Mouse (Mus musculus) neural tube, embryonic 15.5 days (tissue): ENCODE data around the gene Clec10a. TPM values are rescaled to one million over a fixed set of nuclear protein-coding genes. Genes with fewer than 3 reads are reported as not detected.
"Not testable (repeated sequence)": the region's sequence is repeated elsewhere in the genome, so short reads cannot be mapped to it uniquely, and the experiment has no call there.

Source experiments
- ATAC-seq: fragments of 200-750 bp; cut with Nextera tagmentation; 2 replicates; pipeline ENCODE4 v1.8.0; 2017; ENCODE audit warnings: mild to moderate bottlenecking, moderate TSS enrichment, moderate library complexity; ENCODE audit not compliant: low FRiP score
- H3K27ac ChIP-seq: fragments of 300-500 bp; sonication (generic); replicated peaks from 2 replicates; pipeline ENCODE4 v1.5.1; 2015; ENCODE audit warnings: mild to moderate bottlenecking, inconsistent platforms
- H3K27me3 ChIP-seq: fragments of 300-500 bp; sonication (generic); replicated peaks from 2 replicates; pipeline ENCODE4 v1.6.1; 2015; ENCODE audit warnings: inconsistent platforms
- H3K36me3 ChIP-seq: fragments of 300-500 bp; sonication (generic); 2 replicates; pipeline ENCODE4 v1.6.1; 2015; ENCODE audit warnings: inconsistent platforms
- H3K4me1 ChIP-seq: fragments of 300-500 bp; sonication (generic); 2 replicates; pipeline ENCODE4 v1.6.1; 2015; ENCODE audit warnings: inconsistent platforms
- H3K4me2 ChIP-seq: fragments of 300-500 bp; sonication (generic); 2 replicates; pipeline ENCODE4 v1.6.1; 2015; ENCODE audit warnings: inconsistent platforms, mild to moderate bottlenecking, moderate library complexity
- H3K4me3 ChIP-seq: fragments of 300-500 bp; sonication (generic); replicated peaks from 2 replicates; pipeline ENCODE4 v1.5.1; 2015; ENCODE audit warnings: mild to moderate bottlenecking, inconsistent platforms
- H3K9ac ChIP-seq: fragments of 300-500 bp; sonication (generic); replicated peaks from 2 replicates; pipeline ENCODE4 v1.6.1; 2015; ENCODE audit warnings: mild to moderate bottlenecking, inconsistent platforms
- H3K9me3 ChIP-seq: fragments of 300-500 bp; sonication (generic); replicated peaks from 2 replicates; pipeline ENCODE4 v1.6.1; 2016; ENCODE audit warnings: inconsistent platforms
- WGBS: fragments of 180-500 bp; shearing (Covaris S2); methylation state at CpG from one replicate; pipeline ENCODE4 v1.1.7; 2015; ENCODE audit warnings: mixed read lengths; 5-methylcytosine and 5-hydroxymethylcytosine counted together
- polyA plus RNA-seq: library from polyadenylated mRNA; unstranded; fragments of >200 nt; fragmentation: Nextera tagmentation; extraction: Ambion mirVana; gene quantifications from 2 replicates; pipeline ENCODE4 v1.2.1, GENCODE M21; 2015

Clec10a gene
- polyA plus RNA-seq, 1 experiment from 2014 or later: 0.37 TPM

DNA sequence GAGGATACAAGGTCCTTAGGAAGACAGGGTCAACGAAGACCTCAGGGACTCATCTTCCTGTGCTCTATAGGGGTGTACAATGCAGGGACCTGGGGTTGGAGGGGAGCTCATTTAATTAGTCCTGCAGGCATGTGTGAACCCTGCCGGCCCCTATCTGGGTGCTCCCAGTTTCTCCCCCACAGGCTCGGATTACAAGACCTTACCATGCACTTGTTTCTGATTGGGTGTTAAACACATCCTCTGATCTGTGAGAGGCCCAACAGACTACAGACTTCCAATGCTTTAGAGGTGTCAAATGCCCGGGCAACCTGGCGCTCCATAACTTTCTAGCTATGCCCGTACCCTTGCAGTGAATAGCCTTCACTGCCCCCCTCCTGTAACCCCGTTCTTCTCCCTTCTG lies 12.1 kb downstream of the Clec10a start:
- Histone ChIP-seq H3K36me3 (no peaks in the 10 kb centered on the region), H3K9me3 (no peaks in the 10 kb centered on the region), H3K4me3 (no peak overlapping the region), H3K4me1 (no peaks in the 10 kb centered on the region), H3K27me3 (no peaks in the 10 kb centered on the region), H3K4me2 (no peak overlapping the region), H3K9ac (no peak overlapping the region), H3K27ac (no peak overlapping the region)
- 60% methylated on average over 7 of the region's 7 CpGs for WGBS
- no peak for ATAC-seq

DNA sequence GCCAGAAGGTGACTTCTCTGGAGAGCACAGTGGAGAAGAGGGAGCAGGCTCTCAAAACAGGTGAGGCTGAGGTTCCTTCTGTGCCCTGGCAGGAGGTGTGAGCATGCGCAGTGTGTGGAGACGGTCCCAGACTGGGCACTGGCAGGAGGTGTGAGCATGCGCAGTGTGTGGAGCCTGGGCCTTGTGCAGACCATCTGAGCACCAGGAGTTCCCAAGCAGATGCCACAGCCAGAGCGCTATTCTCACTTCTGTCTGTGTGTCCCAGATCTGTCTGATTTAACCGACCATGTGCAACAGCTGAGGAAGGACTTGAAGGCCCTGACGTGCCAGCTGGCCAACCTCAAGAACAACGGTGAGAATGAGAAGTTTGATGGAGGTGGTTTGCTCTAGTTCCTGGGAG lies 13.5 kb downstream of the Clec10a start:
- H3K36me3 ChIP-seq, H3K27me3 ChIP-seq, H3K4me1 ChIP-seq, H3K4me3 ChIP-seq, H3K27ac ChIP-seq, H3K4me2 ChIP-seq, ATAC-seq, H3K9me3 ChIP-seq, H3K9ac ChIP-seq: not testable (repeated sequence)
- 96% methylated on average over 7 of the region's 7 CpGs for WGBS

DNA sequence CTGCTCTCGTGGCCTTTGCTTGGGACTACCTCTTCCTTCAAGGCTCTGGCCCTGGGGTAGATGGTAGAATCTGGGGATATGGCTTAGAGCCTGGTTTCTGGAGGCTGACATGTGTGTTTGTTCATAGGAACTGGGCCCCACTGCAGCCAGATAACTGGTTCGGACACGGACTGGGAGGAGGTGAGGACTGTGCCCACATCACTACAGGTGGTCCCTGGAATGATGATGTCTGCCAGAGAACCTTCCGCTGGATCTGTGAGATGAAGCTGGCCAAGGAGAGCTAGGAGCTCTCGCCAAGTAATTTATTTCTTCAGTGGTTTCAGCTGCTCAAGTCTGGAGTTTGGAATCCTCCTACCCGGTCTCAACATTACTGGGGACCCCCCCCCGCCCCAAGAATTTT lies 14.3 kb downstream of the Clec10a start:
- ATAC-seq: no peak
- no peaks in the 10 kb centered on the region for H3K36me3 ChIP-seq
- H3K9me3 ChIP-seq: no peaks in the 10 kb centered on the region
- H3K4me1 ChIP-seq: no peaks in the 10 kb centered on the region
- H3K9ac ChIP-seq: no peak overlapping the region
- H3K27ac ChIP-seq: no peak overlapping the region
- WGBS: 83% methylated on average over 7 of the region's 7 CpGs
- H3K4me3 ChIP-seq: no peak overlapping the region
- no peak overlapping the region for H3K4me2 ChIP-seq
- no peaks in the 10 kb centered on the region for H3K27me3 ChIP-seq

DNA sequence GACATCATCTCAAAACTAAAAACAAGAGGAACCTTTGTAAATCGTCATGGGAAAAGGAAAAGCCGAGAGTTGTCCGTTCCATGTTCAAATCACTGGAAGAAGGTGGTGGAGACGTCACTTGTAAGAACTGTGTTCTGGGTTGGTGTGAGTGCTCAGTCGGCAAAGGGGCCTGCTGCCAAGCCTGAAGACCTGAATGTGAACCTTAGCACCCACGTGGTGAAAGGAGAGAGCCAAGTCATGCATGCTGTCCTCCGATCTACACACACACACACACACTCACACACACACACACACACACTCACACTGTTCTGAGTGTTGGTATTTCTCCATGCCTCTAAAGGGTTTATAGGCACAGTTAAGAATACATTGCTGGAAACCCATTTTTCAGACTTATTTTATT lies 15.2 kb downstream of the Clec10a start:
- Histone ChIP-seq H3K4me2 (no peak overlapping the region), H3K4me1 (no peaks in the 10 kb centered on the region), H3K27ac (no peak overlapping the region), H3K9ac (no peak overlapping the region), H3K9me3 (no peaks in the 10 kb centered on the region), H3K36me3 (no peaks in the 10 kb centered on the region), H3K27me3 (no peaks in the 10 kb centered on the region), H3K4me3 (no peak overlapping the region)
- 85% methylated on average over 7 of the region's 7 CpGs for WGBS
- ATAC-seq: no peak

DNA sequence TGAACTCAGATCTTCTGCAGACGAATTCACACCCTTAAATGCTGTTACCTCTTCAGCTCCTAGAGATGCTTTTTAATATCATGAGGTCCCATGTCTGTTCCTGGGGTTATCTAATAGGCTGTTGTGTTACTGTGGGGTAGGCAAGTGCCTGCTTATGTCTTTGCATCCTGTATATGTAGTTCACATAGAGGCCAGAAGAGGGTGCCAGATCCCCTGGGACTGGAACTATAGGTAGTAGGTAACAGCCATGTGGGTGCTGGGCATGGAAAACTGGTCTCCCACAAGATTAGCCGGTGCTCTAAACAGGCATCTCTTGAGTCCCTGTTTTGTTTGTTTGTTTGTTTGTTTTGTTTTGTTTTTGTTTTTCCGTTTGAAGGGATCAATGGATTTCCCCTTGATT lies 15.8 kb downstream of the Clec10a start:
- no peaks in the 10 kb centered on the region for H3K4me1 ChIP-seq
- WGBS: 50% methylated on average over 3 of the region's 3 CpGs

DNA sequence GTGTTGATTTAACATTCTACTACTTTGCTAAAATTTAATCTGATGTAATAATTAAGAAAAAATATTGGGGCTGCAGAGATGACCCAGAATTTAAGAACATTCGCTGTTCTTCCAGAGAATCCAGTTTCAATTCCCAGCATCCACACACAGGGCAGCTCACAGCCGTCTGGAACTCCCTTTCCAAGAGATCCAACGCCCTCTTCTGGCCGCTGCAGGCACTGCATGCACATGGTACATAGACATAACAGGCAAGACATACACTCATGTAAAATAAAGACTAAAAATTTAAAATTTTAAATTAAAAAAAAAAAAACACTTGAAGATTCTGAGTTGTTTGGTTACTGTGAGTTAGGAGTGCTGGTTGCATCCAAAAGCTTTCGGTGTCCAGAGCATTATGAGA lies 16.3 kb downstream of the Clec10a start:
- 60% methylated on average over 5 of the region's 5 CpGs for WGBS
- Histone ChIP-seq H3K9ac (no peak overlapping the region), H3K27me3 (no peaks in the 10 kb centered on the region), H3K4me1 (no peaks in the 10 kb centered on the region), H3K4me2 (no peak overlapping the region), H3K4me3 (no peak overlapping the region), H3K27ac (no peak overlapping the region), H3K36me3 (no peaks in the 10 kb centered on the region), H3K9me3 (no peaks in the 10 kb centered on the region)
- no peak for ATAC-seq

More for the DNA sequence above, 15.8 kb downstream of the Clec10a start:
- Histone ChIP-seq H3K4me2 (no peak overlapping the region), H3K9me3 (no peaks in the 10 kb centered on the region), H3K9ac (no peak overlapping the region), H3K36me3 (no peaks in the 10 kb centered on the region), H3K4me3 (no peak overlapping the region), H3K27me3 (no peaks in the 10 kb centered on the region), H3K27ac (no peak overlapping the region)
- ATAC-seq: no peak

DNA sequence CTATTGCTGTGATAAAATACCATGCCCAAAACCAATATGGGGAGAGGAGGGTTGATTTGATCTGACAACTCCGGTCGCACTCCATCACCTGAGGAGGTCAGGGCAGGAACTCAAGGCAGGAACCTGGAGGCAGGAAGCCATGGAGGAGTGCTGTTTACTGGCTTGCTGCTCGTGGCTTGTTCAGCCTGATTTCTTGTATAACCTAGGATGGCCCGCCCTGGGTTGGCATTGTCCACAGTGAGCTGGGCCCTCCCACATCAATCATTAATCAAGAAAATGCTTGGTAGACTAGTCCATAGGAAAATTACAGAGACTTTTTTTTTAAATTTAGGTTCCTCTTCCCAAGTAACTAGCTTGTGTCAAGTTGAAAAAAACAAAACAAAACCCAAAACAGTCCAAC lies 18.5 kb downstream of the Clec10a start:
- Histone ChIP-seq H3K4me2 (no peak overlapping the region), H3K36me3 (no peaks in the 10 kb centered on the region), H3K9ac (no peak overlapping the region), H3K4me1 (no peaks in the 10 kb centered on the region), H3K9me3 (no peaks in the 10 kb centered on the region), H3K4me3 (no peak overlapping the region), H3K27me3 (no peaks in the 10 kb centered on the region), H3K27ac (no peak overlapping the region)
- WGBS: 84% methylated on average over 4 of the region's 4 CpGs
- ATAC-seq: no peak

DNA sequence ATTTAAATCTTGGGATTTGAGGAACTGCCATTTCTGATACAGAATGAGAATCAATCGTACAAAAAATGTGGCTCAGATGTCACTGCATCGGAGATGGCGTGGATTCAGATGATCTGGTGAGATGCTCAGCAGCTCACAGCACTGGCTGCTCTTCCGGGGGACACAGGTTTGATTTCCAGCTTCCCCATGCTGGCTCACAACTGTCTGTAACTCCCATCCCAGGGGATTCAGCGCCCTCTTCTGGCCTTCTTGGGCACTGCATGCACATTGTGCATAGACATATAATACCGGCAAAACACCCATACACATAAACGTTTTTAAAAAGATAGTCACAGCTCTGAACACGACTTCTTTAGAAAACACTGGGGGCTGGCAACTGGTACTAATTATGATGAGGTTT lies 21.6 kb downstream of the Clec10a start:
- Histone ChIP-seq H3K9me3 (no peaks in the 10 kb centered on the region), H3K4me1 (no peaks in the 10 kb centered on the region), H3K9ac (no peak overlapping the region), H3K27me3 (no peaks in the 10 kb centered on the region), H3K36me3 (no peaks in the 10 kb centered on the region), H3K27ac (no peak overlapping the region), H3K4me3 (no peak overlapping the region), H3K4me2 (no peak overlapping the region)
- ATAC-seq: no peak
- WGBS: 77% methylated on average over 8 of the region's 8 CpGs

DNA sequence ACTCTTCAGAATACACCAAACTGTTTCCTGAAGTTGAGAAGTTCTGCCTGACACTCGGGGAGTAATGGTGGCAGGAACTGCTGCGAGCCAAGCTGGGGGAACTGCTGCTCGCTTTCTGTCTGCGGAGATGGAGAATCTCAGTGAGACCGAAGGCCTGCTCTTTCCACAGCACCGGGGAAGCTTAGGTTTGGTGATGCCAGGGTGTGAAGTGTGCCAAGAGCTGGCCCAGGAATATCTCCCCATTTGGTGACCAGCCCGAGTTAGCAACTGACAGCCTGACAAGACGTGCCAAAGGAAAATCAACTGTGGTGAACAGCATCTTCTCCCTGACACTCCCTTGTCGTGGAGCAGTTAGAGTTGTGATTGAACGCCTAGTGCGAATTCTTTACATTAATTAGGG lies 22.3 kb downstream of the Clec10a start:
- Histone ChIP-seq H3K4me3 (no peak overlapping the region), H3K27me3 (no peaks in the 10 kb centered on the region), H3K4me1 (no peaks in the 10 kb centered on the region), H3K27ac (no peak overlapping the region), H3K9ac (no peak overlapping the region), H3K9me3 (no peaks in the 10 kb centered on the region), H3K4me2 (no peak overlapping the region), H3K36me3 (no peaks in the 10 kb centered on the region)
- no peak for ATAC-seq
- WGBS: 91% methylated on average over 11 of the region's 11 CpGs

DNA sequence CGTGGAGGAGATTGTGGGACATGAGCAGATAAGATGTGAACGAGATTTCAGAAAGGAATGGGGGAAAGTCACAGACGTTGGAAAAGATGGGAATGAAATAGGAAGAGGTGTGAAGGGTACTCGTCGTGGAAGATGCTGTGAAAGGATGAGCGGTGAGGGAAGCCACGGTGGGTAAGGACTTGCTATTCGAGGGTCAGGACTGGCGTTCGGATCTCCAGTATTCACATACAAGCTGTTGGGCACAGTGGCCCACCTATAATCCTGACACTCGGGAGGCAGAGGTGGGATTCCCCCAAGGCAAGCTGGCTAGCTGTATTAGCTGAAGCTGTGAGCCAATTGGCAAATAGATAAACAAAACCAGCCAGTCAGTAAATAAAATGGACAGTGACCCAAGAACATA lies 22.8 kb downstream of the Clec10a start:
- Histone ChIP-seq H3K9ac (no peak overlapping the region), H3K27ac (no peak overlapping the region), H3K4me2 (no peak overlapping the region), H3K4me3 (no peak overlapping the region), H3K36me3 (no peaks in the 10 kb centered on the region), H3K9me3 (no peaks in the 10 kb centered on the region), H3K4me1 (no peaks in the 10 kb centered on the region), H3K27me3 (no peaks in the 10 kb centered on the region)
- WGBS: 80% methylated on average over 11 of the region's 11 CpGs
- ATAC-seq: no peak

DNA sequence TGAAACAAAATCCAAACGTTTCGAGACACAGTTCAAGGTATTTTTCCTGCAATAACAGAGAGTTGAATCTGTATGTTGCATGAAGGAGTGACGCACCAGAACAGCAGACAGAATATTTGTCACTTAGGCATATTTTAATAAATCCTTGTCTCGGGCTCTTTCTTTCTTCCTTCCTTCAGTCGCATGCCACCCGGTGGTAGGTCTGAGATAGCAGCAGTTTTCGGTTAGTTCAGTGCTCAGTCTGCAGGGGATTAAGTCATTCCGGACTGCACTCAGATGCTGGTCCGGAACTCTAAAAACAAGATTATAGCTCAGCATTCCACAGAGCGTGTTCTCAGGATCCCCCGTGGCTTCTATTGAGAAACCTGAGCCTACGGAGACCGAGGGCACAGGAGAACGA lies 23.4 kb downstream of the Clec10a start:
- no peak overlapping the region for H3K4me2 ChIP-seq
- no peaks in the 10 kb centered on the region for H3K36me3 ChIP-seq
- WGBS: 41% methylated on average over 14 of the region's 14 CpGs
- H3K9ac ChIP-seq: no peak overlapping the region
- no peak for ATAC-seq
- no peaks in the 10 kb centered on the region for H3K9me3 ChIP-seq
- no peak overlapping the region for H3K4me3 ChIP-seq
- H3K27me3 ChIP-seq: no peaks in the 10 kb centered on the region
- H3K4me1 ChIP-seq: no peaks in the 10 kb centered on the region
- no peak overlapping the region for H3K27ac ChIP-seq

DNA sequence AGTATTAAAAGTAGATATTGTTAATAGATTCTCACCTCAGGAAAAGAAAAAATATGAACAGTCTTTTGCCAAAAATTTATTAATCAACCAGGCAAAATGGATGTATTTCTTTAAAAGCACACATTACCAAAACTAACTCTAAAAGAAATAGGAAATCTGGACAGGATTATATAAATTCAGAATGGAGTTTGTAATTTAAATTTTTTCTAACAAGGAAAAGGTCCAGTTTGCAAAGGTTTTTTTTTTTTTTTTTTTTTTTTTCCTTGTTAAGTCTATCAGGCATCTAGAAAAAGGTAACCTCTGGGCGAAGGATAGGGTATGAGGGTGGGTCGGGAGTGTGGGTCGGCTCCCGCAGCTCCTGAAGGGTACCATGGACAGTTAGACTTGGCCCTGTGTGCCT lies 24.5 kb downstream of the Clec10a start:
- Histone ChIP-seq H3K27ac (no peak overlapping the region), H3K27me3 (no peaks in the 10 kb centered on the region), H3K4me1 (no peaks in the 10 kb centered on the region), H3K36me3 (no peaks in the 10 kb centered on the region), H3K4me3 (no peak overlapping the region), H3K9ac (no peak overlapping the region), H3K9me3 (no peaks in the 10 kb centered on the region), H3K4me2 (no peak overlapping the region)
- no peak for ATAC-seq
- WGBS: 93% methylated on average over 4 of the region's 4 CpGs

DNA sequence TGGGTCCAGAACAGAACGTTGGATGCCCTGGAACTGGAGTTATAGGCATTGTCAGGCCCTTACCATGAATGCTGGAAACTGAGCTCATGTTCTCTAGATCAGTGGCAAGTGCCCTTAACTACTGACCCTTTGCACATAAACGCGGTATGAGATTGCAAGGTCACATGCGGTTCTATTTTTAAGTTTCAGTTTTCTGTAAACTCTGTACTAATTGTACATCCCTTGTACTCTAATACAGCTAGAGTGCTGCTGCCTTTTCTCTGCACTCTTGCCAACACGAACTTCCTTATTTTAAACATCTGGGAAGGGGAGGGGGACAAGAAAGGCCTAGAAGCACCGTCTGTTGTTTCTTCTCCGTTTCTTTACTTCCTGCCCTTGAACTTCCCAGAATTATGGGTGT lies 29.1 kb downstream of the Clec10a start:
- Histone ChIP-seq H3K36me3 (no peaks in the 10 kb centered on the region), H3K4me3 (no peak overlapping the region), H3K4me2 (no peak overlapping the region), H3K9ac (no peak overlapping the region), H3K27ac (no peak overlapping the region), H3K4me1 (no peaks in the 10 kb centered on the region), H3K27me3 (no peaks in the 10 kb centered on the region), H3K9me3 (no peaks in the 10 kb centered on the region)
- WGBS: 81% methylated on average over 7 of the region's 7 CpGs
- no peak for ATAC-seq
